Mouse (Mus musculus): ENCODE results near the gene Paqr6.

Paqr6 gene

GRCm38 (mm10) chr3:88364337-88364736, at the start of gene Paqr6:
Gene Paqr6, plus strand, starts transcription at chr3:88364584.
- no peak for DNase-seq (ENCODE audit: low spot score)

- DNase-seq (ENCODE audit: low spot score) = peak; percentile 50
Observed at GRCm38 (mm10) chr3:88324951-88325405, 39.4 kb upstream of the Paqr6 start, which contains the start of gene Glmp. Gene Glmp, plus strand, starts transcription at chr3:88325023.

GRCm38 (mm10) chr3:88328956-88329355, 35.4 kb upstream of the Paqr6 start:
- DNase-seq (ENCODE audit: low spot score) = no peak

- DNase-seq (ENCODE audit: low spot score) = peak; percentile 49
Observed at GRCm38 (mm10) chr3:88331282-88331681, 33.1 kb upstream of the Paqr6 start.

DNA sequence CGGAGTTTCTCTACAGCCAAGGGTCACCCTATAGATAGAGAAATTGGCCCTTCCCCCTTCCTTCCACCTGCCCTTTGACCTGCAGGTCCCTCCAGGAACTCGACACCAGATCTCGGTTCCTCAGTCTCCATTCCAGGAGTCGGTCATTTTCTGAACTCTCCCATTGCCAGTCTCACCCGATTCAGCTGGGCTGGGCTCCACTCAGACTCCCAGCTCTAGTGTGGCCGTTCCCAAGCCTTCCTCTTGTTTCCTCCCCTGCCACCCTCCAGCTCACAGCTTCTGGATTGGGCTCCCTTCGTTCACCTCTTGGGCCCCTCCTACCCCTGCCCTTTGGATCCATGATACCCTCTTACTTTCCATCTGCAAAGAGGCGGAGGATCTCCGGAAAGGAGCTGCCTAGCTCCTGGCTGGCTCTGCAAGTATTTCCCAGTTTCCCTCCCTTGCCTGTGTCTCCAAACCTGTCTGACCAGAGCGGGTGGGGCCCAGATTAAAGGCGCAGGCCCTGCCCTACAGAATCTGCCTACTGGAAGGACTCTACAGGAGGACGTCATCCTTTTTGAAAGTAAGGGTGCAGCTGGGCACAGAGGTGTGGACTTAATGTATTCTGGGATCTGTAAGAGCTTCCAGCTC, 30.2 kb upstream of the Paqr6 start:
- DNase-seq (ENCODE audit: low spot score) = no peak

DNA sequence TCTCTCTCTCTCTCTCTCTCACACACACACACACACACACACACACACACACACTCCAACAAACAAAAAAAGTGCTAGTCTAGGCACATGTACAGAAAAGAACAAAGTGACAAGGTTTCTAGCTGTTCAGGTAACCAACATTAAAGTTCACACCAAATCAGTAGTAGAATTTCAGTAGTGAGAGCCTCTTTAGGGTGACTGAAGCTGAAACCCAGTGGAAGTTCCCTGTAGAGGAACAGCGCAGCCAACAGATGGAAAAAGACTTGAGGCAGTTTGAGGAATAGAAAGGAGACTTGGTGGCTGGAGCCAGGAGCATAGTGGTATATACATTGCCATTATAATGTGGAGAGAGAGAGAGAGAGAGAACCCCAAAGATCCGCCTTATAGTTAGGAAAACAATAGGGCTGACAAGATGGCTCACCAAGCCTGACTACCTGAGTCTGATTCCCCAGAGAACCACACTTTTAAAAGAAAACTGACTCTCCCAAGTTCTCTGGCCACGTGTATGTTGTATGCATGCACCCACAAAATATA, 29.4 kb upstream of the Paqr6 start:
- no peak for DNase-seq (ENCODE audit: low spot score)

DNA sequence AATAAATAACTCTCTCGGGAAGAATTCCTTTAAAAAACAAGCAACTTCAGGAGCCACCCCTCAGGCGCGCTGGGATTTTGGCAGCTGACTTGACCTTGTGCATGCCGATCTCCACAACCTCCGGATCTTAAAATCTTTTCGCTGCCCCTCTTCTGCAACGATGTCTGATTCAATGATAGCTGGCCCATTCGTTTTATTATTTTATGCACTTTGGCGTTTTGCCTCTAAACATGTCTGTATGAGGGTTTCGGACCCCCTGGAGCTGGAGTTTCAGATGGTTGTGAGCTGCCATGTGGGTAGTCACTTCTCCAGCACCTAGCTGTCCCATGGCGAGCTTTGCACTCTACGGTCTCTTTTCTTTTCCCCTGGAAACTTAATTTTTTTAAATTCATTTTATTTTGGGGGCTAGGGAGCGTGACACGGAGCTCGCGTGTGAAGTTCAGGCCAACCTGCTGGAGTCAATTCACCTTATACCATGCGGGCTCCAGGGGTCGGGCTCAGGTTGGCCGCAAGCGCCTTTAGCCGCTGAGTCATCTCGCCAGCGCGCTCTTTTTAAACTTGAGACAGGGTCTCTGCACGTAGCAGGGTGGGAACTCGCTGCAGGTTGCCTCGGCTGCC, 28.8 kb upstream of the Paqr6 start:
- DNase-seq (ENCODE audit: low spot score) = no peak

- DNase-seq (ENCODE audit: low spot score) = peak; percentile 97
Observed at GRCm38 (mm10) chr3:88336058-88337013, 28.0 kb upstream of the Paqr6 start, which contains the start of the genes Tmem79 and Smg5. Gene Tmem79, minus strand, starts transcription at chr3:88336148. Gene Smg5, plus strand, starts transcription at chr3:88336260.

- peak; percentile 20 for DNase-seq (ENCODE audit: low spot score)
Observed at GRCm38 (mm10) chr3:88337367-88338020, 26.9 kb upstream of the Paqr6 start.

DNA sequence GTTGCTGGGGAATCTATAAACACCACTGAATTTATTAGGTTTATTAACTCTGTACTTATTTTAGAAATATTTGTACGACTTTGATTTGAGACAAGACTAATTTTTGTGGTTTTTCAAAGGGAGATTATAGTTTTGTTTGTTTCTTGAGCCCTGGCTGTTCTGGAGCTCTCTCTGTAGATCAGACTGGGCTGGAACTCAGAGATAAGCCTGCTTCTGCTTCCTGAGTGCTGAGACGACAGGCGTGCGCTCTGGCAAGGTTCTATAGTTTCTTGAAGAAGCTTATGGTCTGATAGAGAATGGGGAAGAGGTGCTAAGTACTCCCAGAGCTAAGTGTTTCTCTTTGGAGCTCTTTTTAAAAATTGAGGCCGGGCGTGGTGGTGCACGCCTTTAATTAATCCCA, 26.1 kb upstream of the Paqr6 start:
- no peak for DNase-seq (ENCODE audit: low spot score)

DNA sequence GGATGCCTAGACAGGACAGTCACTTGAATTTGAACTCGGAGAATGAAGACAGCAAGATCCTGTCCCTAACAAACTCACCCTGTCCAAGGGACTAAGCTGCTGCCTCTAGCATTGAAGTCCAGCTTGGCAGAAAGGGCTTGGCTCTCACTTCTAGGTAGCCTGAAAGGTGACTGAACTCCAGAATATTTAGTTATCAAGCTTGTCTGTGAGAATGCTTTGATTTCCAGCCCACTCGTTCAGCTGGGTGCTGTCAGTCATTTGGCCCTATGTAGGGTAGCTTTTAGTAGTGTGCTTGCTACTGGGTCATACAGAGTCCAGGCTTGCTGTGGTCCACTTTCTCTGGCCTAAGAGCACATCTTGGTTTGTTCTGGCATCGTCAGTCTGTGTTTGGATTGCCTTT, 25.4 kb upstream of the Paqr6 start:
- DNase-seq (ENCODE audit: low spot score) = no peak

DNA sequence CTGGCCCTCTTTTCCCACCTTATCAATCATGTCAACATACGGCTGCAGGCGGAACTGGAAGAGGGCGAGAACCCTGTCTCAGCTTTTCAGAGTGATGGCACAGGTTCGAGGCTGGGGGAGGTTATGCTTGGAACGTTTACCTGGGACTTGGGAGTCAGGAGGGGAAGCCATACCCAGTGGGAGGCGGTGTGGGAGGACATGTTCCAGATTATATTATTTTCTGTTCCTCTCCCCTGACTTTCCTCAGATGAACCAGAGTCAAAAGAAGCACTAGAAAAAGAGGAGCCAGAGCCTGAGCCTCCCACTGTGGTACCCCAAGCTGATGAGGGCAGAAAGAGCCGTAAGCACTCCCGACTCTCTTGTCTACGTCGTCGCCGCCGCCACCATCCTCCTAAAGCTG, 13.7 kb upstream of the Paqr6 start:
- DNase-seq (ENCODE audit: low spot score) = no peak

DNA sequence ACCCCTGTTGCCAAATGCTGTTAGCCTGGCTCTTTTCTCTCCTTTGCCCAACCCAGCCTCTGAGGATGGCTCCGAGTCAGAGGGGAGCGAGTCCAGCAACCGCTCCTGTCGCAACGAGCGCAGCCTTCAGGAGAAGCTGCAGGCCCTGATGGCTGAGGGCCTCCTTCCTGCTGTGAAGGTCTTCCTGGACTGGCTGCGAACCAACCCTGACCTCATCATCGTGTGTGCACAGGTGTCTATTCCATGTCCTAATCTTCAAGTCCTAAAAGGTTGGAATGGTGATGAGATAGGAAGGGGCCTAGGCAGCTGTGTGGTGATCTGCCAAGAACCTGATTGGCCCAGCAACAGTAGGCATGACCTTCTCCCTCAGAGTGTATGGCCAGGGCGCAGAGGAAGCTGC, 11.5 kb upstream of the Paqr6 start:
- DNase-seq (ENCODE audit: low spot score) = no peak

- DNase-seq (ENCODE audit: low spot score) = no peak
Observed at GRCm38 (mm10) chr3:88354396-88355165, 9.8 kb upstream of the Paqr6 start.

DNA sequence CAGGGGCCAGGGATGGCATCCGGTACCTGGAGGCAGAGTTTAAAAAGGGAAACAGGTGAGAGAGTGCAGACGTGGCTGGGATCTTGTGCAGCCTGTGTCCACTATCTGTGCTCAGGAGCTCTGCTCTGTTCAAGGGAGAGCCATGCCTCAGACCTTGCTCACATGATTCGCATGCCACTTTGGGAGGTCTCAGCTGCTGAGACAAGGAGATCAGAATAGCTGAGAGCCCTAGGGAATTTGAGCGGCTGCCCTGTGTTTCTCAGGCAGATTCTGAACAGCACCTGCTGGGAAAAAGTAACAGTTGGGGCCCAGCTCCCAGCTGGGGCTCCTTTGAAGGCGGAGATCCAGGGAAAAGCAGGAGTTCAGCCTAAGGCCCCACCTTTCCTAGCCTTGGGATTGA, 4.8 kb upstream of the Paqr6 start:
- DNase-seq (ENCODE audit: low spot score) = no peak

DNA sequence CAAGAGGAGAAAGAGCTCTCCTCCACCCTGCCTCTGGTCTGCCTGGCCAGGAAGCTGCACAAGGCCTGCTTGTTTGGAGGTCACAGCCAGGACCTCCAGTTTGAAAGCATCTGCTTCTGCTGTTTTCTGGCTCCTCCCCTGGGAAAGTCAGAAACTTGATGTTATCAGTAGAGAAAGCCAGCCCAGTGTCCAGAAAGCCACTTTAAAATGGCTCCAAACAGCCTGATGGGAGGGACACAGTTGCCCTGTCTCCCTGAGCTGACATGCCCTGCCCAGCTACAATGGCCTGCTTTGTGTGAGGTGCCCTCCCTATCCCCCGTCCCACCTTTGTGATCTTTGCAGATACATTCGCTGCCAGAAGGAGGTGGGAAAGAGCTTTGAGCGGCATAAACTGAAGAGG, 4.4 kb upstream of the Paqr6 start:
- no peak for DNase-seq (ENCODE audit: low spot score)

DNA sequence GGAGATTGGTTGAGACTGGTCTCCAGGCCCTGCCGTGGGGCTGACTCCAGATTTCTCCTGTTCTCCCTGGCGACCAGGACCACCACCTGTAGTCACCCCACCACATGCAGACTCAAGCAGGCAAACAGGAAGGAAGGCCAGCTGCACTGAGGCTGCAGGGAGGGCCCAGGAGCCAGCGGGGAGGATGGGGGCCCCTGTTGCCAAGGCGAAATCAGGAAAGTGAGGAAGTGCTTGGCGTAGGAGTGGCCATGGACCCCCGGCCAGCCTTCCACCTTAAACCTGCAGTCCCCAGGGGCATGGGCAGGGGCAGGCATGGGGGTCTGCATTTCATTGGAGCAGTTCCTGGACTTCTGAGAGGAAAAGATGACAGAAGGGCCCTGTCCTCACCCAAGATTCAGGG, 3.3 kb upstream of the Paqr6 start:
- DNase-seq (ENCODE audit: low spot score) = no peak

DNA sequence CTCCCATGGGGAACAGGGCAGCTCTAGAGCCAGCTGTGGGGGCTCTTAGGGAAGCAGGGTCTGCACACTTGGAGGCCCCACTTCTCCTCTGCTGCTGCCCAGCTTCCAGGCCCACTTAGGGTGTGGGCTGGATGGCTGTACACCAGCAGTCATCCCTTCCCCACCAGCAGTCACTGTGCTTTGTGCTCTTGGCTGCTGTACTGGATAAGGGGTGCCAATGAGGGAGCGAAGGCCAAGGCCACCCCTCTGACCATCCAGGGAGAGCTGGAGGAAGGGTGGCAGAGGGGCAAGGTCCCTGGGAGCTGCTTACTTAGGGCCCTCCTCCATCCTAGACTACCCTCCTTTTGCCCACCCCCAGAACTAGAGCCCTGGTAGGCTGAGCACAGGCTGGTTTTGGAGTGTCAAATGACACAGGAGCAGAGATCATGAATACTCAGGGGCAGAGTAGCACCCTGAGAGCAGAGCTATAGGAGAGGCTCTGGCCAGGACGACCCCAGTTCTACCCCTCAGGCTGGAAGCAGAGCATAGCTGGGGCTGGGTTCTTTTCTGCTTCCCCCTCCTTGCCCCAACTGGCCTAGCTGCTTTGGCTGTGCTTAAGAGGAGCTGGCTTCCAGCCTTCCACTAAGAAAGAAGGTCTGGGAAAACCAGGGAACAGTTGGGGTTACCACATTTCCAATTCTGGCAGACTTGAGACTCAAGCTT, 2.6 kb upstream of the Paqr6 start:
- DNase-seq (ENCODE audit: low spot score) = no peak

- no peak for DNase-seq (ENCODE audit: low spot score)
Observed at GRCm38 (mm10) chr3:88363700-88364099, 684 bp upstream of the Paqr6 start.

DNA sequence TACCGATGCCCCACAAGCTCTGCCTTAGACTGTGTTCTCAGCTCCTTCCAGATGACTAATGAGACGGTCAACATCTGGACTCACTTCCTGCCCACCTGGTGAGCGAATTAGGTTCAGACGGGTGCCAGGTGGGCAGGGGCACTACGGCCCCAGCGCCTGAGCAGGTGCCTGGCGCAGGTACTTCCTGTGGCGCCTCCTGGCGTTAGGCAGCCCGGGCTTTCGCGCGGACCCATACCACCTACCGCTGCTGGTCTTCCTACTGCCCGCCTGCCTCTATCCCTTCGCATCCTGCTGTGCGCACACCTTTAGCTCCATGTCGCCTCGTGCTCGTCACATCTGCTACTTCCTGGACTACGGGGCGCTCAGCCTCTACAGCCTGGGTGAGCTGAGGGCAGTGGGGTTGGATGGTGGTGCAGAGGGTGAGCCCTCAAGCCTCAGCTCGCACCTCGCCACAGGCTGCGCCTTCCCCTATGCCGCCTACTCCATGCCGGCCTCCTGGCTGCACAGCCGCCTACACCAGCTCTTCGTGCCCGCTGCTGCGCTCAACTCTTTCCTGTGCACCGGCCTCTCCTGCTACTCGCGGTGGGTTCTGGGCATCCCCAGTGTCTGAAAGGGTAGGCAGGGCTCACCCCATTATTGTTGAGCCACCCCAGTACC, 1.4 kb downstream of the Paqr6 start:
- DNase-seq (ENCODE audit: low spot score) = no peak

Measured in T-cell, adult 2 months (primary cell).